Mouse (Mus musculus): ENCODE data around the gene Efcab12.

Gene Efcab12

GRCm38 (mm10) chr6:115845006-115845405, 6.8 kb upstream of the Efcab12 start:
- no peak for DNase-seq (ENCODE audit: low read depth, low spot score)

DNA sequence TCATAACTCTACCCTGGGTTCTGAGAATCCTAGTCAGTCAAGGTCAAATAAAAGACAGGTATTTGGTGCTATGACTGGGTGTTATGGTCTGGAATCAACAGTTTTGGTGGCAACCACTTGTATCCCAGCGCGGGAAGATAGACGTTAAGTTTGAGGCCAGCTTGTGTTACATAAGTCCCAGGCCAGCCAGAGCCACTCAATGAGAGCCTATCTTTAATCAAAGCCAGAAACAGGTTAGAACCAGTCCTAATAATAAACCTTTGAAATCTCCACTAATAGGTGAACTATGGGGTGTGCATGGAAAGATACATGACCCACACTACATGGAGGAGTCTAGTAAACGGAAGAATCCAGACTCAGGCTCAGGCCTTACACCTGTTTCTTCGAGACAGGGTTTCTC, 533 bp upstream of the Efcab12 start:
- peak; percentile 48 for DNase-seq (ENCODE audit: low read depth, low spot score)

DNA sequence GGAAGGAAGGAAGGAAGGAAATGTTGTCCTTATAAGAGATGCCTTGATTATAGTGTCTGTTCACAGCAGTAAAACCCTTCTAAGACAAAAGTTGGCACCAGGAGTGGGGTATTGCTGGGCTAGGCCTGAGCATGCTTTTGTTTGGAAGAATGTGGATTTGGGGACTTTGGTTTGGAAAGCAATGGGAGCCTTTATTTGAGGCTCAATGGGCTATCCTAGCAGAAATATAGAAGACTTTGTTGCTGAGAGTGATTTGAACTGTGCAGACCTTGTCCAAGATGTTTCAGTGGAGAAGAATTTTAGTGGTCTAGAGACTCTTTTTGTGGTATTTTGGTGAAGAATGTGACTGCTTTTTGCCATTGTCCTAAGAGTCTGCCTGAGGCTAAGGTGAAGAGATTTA, 4.4 kb downstream of the Efcab12 start:
- DNase-seq (ENCODE audit: low read depth, low spot score) = no peak

GRCm38 (mm10) chr6:115832152-115832850, 5.9 kb downstream of the Efcab12 start:
- no peak for DNase-seq (ENCODE audit: low read depth, low spot score)

DNA sequence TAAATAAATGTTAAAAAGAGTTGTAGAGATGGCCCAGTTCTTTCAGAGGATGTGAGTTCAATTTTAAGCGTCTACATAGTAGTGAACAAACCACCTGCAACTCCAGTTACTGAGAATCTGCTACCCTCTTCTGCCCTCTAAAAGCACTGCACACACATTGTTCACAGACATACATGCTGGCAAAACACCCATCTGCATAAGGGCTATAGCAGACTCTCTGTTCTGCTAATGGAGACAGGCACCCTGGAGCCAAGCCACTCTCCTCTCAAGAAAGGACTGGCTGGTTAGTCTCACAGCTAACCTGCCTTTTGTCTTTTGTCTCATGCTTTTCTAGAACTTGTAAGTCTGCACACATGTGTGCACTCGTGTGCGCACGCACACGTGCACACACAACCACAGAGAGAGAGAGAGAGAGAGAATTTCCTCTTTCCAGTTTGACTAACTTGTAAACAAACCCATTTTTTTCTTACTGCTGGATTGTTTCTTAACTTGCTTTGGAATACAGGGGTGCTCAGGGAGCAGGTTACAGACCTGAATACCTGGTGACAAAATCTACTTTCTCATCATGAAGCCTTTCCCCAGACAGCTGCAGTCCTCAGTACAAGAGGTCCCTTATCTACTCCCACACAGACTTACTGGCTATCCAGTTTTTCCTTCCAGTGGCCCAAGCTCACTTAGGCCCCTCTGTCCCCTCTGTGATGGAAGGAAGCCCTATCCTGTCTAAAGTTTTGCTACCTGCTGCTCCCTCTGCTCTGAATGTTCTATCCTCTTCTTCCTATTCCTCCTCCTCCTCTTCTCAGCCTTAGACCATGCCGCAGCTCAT, 7.2 kb downstream of the Efcab12 start:
- no peak for DNase-seq (ENCODE audit: low read depth, low spot score)

DNA sequence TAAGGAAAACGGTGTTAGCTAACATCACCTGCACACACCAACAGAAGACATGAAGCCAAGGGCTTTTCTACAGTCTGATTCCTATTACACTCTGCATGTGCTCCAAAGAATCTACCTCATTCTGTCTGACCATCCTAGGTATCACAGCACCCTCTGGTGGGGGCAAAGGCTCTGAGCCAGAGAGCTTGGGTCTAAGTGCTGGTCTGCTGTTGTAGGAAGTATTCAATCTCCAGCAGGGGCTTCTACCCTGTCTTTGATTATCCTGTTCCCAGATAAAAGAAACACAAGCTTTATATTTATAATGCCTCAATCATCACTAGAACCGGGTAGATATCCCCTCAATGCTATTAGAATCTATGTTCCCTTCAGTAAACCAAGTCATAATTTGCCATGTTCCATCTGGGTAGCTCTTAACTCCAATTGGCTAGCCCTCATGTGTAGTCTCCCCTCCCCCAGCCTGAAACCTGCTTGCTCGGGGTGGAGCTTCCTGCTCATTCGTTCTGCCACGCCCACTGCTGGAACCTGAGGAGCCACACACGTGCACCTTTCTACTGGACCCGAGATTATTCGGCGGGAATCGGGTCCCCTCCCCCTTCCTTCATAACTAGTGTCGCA, 14.3 kb downstream of the Efcab12 start:
- peak; percentile 76 for DNase-seq (ENCODE audit: low read depth, low spot score)

DNA sequence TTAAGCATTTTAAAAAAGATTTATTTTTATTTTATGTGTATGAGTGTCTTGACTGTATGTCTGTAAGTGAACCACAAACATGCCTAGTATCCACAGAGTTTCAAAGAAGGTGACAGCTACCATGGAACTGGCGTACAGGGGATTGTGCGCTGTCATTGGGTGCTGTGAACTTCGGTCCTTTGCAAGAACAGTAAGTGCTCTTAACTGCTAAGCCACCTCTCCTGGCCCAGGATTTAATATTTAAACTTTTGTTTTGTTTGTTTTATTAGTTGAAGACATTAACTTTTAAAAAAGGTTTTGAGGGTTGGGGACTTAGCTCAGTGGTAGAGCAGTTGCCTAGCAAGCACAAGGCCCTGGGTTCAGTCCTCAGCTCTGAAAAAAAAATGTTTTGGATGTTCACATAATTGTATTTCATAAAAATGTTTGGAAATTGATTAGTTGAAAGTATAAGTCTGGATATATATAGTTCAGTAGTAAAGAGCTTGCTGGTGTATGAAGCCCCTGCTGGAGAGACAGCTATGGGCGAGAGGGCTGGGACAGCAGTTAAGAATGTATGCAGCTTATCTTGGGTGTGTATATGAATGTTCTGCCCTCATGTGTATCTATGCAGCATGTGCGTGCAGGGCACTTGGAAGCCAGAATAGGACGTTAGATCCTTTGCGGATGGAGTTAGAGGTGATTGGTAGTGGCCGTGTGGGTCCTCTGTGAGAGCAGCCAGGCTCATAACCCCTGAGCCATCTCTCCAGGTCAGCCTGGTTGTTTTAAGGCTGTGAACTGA, 16.8 kb downstream of the Efcab12 start:
- DNase-seq (ENCODE audit: low read depth, low spot score) = no peak

GRCm38 (mm10) chr6:115818129-115818528, 20.1 kb downstream of the Efcab12 start:
- no peak for DNase-seq (ENCODE audit: low read depth, low spot score)

DNA sequence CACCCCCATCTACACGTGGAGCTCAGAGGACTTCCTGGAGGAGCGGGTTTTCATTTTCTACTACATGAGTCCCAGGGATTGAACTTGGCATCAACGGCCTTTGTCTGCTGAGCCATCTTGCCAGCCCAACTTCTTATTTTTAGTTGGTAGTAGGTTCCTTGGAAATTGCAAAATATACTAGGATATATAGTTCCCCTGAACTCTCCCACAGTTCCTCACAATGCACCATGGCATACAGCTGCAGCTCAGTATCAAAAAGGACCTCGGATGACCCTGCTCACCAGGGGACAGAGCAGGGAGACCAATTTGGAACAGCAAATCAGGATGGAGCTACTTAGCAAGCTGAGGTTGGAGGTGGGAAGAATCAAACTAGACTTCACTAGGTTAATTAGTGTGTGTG, 23.2 kb downstream of the Efcab12 start:
- no peak for DNase-seq (ENCODE audit: low read depth, low spot score)

GRCm38 (mm10) chr6:115814104-115814503, 24.1 kb downstream of the Efcab12 start:
- peak; percentile 77 for DNase-seq (ENCODE audit: low read depth, low spot score)

DNA sequence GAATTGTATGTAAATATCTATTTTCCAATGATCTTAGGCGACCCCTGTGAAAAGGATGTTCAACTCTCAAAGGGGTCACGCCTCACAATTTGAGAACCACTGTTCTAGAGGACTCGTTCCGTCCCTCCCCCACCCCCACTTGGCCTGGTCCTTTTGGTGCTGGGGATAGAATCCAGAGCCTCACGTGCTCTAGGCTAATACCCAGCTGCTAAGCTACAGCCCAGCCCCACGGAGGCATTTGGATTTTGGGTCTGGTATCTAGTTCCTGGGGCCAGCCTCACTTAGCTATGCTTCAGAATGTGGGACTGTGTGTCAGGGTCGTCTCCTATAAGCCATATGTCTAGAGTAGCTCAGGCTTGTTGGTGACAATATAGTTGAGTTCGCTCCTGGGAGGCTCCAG, 26.6 kb downstream of the Efcab12 start:
- DNase-seq (ENCODE audit: low read depth, low spot score) = peak; percentile 80

GRCm38 (mm10) chr6:115808488-115809231, 29.6 kb downstream of the Efcab12 start, which contains the start of gene Rpl32:
TSS of gene Rpl32 (minus strand) at chr6:115808747.
- peak; percentile 93 for DNase-seq (ENCODE audit: low read depth, low spot score)

- no peak for DNase-seq (ENCODE audit: low read depth, low spot score)
Observed at GRCm38 (mm10) chr6:115808196-115808487, 30.1 kb downstream of the Efcab12 start.

- DNase-seq (ENCODE audit: low read depth, low spot score) = no peak
Observed at GRCm38 (mm10) chr6:115807464-115808195, 30.6 kb downstream of the Efcab12 start.

DNA sequence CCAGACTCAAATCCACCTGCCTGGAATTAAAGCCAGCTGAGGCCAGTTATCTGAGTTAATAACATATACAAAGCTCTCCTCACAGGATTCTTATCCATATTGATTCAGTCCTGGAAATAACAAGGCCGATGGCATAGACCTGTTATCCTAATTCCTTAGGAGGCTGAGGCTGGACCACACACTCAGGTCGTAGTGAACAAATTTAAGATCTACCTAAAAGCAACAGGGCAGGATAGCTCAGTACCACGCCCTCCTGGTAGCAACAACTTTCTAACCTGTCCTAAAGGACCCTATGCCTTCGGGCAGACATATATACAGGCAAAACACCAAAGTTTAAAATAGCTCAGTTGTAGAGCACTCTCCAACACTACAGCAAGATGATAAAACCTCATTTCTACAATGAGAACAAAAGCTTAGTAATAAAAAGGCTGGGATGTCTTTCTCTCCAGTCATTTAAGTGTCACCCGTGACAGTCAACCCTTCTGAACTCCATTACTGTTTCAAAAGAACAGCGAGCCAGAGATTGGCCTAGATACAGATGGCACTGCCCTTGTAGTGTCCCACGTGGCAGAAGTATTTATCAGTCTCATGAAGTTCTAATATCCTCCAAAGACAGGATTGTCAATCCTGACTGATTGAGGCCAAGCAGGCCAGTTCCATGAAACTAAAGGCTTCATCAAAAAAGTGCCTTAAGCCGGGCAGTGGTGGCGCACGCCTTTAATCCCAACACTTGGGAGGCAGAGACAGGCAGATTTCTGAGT, 33.6 kb downstream of the Efcab12 start:
- DNase-seq (ENCODE audit: low read depth, low spot score) = peak; percentile 64

DNA sequence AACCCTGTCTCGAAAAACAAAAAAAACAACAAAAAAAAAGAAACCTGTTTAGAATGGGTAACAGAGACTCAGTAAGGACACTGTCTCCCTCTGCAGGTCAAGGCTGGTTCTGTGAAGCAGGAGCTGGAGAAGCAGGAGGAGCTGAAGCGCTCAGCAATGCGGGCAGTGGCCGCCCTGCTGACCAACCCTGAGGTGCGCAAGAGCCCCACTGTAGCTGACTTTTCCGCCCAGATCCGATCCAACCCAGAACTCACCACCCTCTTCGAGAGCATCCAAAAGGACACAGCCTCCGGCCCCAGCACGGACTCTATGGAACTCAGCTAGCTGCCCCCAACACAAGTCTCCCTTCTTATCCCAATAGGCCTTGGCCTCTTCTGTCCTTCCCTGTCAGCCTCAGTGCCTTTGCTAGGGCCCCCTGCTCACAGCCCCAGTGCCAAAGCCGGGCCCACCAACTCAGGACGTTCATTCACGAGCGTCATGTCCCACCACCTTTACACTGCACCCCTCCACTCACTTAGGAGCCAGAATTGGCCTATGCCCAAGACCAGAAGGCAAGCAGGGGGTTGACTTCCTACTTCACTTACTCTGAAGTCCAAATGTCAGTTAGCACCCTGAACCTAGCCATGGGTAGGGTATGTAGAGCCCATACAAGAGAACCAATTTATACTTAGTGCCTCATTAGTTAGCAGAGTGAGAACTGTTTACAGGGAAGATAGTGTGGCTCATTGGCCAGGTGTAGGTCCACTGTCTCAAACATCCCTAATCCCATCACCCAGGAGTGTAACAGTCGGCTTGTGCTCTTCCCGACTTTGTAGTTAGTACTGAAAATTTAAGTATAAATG, 34.5 kb downstream of the Efcab12 start:
- DNase-seq (ENCODE audit: low read depth, low spot score) = peak; percentile 87

- no peak for DNase-seq (ENCODE audit: low read depth, low spot score)
Observed at GRCm38 (mm10) chr6:115801811-115802210, 36.4 kb downstream of the Efcab12 start.

DNA sequence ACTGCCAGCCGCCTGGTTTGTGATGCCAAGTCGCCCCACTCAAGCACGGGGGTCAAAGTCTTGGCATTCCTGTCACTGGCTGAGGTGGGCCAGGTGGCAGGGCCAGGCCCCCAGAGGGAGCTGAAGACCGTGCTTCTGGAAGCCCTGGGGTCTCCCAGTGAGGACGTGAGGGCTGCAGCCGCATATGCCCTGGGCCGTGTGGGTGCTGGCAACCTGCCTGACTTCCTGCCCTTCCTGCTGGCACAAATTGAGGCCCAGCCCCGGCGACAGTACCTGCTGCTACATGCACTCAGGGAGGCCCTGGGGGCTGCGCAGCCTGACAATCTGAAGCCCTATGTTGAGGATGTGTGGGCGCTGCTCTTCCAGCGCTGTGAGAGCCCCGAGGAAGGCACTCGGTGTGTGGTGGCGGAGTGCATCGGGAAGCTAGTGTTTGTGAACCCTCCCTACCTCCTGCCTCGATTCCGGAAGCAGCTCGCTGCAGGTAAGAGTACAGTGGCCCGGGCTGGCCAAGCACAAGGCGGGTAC, 45.5 kb downstream of the Efcab12 start:
- DNase-seq (ENCODE audit: low read depth, low spot score) = no peak

Measured in ZHBTc4 (cell line).